Mouse (Mus musculus) intestine, postnatal 0 days (tissue): ENCODE measurements around the gene Pfdn6. TPM values are rescaled to one million over a fixed set of nuclear protein-coding genes. Genes with fewer than 3 reads are reported as not detected.

Source experiments
- ATAC-seq: fragments of 200-750 bp; cut with Nextera tagmentation; 2 replicates; pipeline ENCODE4 v1.8.0; 2017; ENCODE audit warnings: mild to moderate bottlenecking, moderate TSS enrichment, moderate library complexity
- H3K27ac ChIP-seq: fragments of 300-500 bp; sonication (generic); 2 replicates; pipeline ENCODE4 v1.5.1; 2014; ENCODE audit warnings: mild to moderate bottlenecking, low read depth, low read length, moderate library complexity
- H3K27me3 ChIP-seq: fragments of 300-500 bp; sonication (generic); replicated peaks from 2 replicates; pipeline ENCODE4 v1.6.1; 2014; ENCODE audit warnings: low read length, mixed read lengths; ENCODE audit not compliant: control insufficient read depth, insufficient read depth
- H3K36me3 ChIP-seq: fragments of 300-500 bp; sonication (generic); 2 replicates; pipeline ENCODE4 v1.6.1; 2014; ENCODE audit warnings: mild to moderate bottlenecking, moderate library complexity; ENCODE audit not compliant: control insufficient read depth, insufficient read depth
- H3K4me1 ChIP-seq: fragments of 300-500 bp; sonication (generic); replicated peaks from 2 replicates; pipeline ENCODE4 v1.6.1; 2014; ENCODE audit warnings: antibody characterized with exemption, low read length, mixed read lengths; ENCODE audit not compliant: control insufficient read depth, insufficient read depth
- H3K4me2 ChIP-seq: fragments of 300-500 bp; sonication (generic); replicated peaks from 2 replicates; pipeline ENCODE4 v1.6.1; 2014; ENCODE audit warnings: low read depth, mild to moderate bottlenecking, moderate library complexity
- H3K4me3 ChIP-seq: fragments of 300-500 bp; sonication (generic); 2 replicates; pipeline ENCODE4 v1.5.1; 2014; ENCODE audit warnings: low read depth, low read length
- H3K9ac ChIP-seq: fragments of 300-500 bp; sonication (generic); 2 replicates; pipeline ENCODE4 v1.6.1; 2014; ENCODE audit warnings: mild to moderate bottlenecking, low read depth, low read length
- H3K9me3 ChIP-seq: fragments of 300-500 bp; sonication (generic); 2 replicates; pipeline ENCODE4 v1.6.1; 2016; ENCODE audit warnings: mixed run types; ENCODE audit not compliant: control insufficient read depth
- CTCF ChIP-seq: sonication (generic); IDR thresholded peaks from 2 replicates; pipeline ENCODE4 v1.5.1; 2016; ENCODE audit warnings: low read depth, mild to moderate bottlenecking, control low read depth, antibody characterized with exemption, moderate library complexity
- WGBS: fragments of 180-500 bp; shearing (Covaris S2); extraction: QIAGEN DNeasy Blood & Tissue Kit; methylation state at CpG from one replicate; pipeline ENCODE4 v1.1.7; 2014; 5-methylcytosine and 5-hydroxymethylcytosine counted together
- polyA plus RNA-seq: library from polyadenylated mRNA; unstranded; fragments of >200 nt; fragmentation: Nextera tagmentation; extraction: Ambion mirVana; gene quantifications from 2 replicates; pipeline ENCODE4 v1.2.1, GENCODE M21; 2015

Pfdn6 gene
- polyA plus RNA-seq, 1 experiment from 2014 or later, result 116 TPM

GRCm38 (mm10) chr17:33968489-33968888 lies 28.3 kb upstream of the Pfdn6 start:
- WGBS, result 2% methylated on average over 9 of the region's 9 CpGs
- H3K4me1 ChIP-seq, result no peaks in the 10 kb centered on the region
- peak; percentile 67 for ATAC-seq

GRCm38 (mm10) chr17:33965846-33966550 lies 25.9 kb upstream of the Pfdn6 start:
- Histone ChIP-seq H3K4me3 (no peak overlapping the region), H3K4me1 (no peaks in the 10 kb centered on the region), H3K27me3 (no peaks in the 10 kb centered on the region), H3K4me2 (no peak overlapping the region), H3K36me3 (peaks cover 44% of the 10 kb centered on the region; the same call in 1 of the 2 replicates), H3K9me3 (no peaks in the 10 kb centered on the region), H3K27ac (no peak overlapping the region), H3K9ac (no peak overlapping the region)
- 81% methylated on average over 16 of the region's 16 CpGs for WGBS
- no peak for TF ChIP-seq CTCF
- no peak for ATAC-seq

More at GRCm38 (mm10) chr17:33968489-33968888, 28.3 kb upstream of the Pfdn6 start:
- Histone ChIP-seq H3K27ac (no peak overlapping the region), H3K9ac (no peak overlapping the region), H3K4me2 (0 out of 2 replicates have a peak overlapping the region, but pooled peaks have one; percentile 0), H3K4me3 (no peak overlapping the region), H3K36me3 (peaks cover 19% of the 10 kb centered on the region; the same call in 1 of the 2 replicates), H3K9me3 (no peaks in the 10 kb centered on the region), H3K27me3 (no peaks in the 10 kb centered on the region)
- TF ChIP-seq CTCF, result peak; percentile 90

GRCm38 (mm10) chr17:33965082-33965845 lies 25.1 kb upstream of the Pfdn6 start:
- no peak overlapping the region for H3K4me3 ChIP-seq
- 95% methylated on average over 17 of the region's 17 CpGs for WGBS
- no peaks in the 10 kb centered on the region for H3K27me3 ChIP-seq
- H3K9ac ChIP-seq, result no peak overlapping the region
- no peak overlapping the region for H3K4me2 ChIP-seq
- no peak overlapping the region for H3K27ac ChIP-seq
- H3K36me3 ChIP-seq, result peaks cover 51% of the 10 kb centered on the region
- no peaks in the 10 kb centered on the region for H3K4me1 ChIP-seq
- no peak for TF ChIP-seq CTCF
- no peak for ATAC-seq
- H3K9me3 ChIP-seq, result no peaks in the 10 kb centered on the region

GRCm38 (mm10) chr17:33962876-33963275 lies 22.7 kb upstream of the Pfdn6 start:
- no peak overlapping the region for H3K9ac ChIP-seq
- H3K4me3 ChIP-seq, result no peak overlapping the region
- TF ChIP-seq CTCF, result no peak
- no peak for ATAC-seq
- H3K27ac ChIP-seq, result no peak overlapping the region
- no peaks in the 10 kb centered on the region for H3K4me1 ChIP-seq
- no peaks in the 10 kb centered on the region for H3K27me3 ChIP-seq
- H3K9me3 ChIP-seq, result no peaks in the 10 kb centered on the region
- no peak overlapping the region for H3K4me2 ChIP-seq
- WGBS, result 93% methylated on average over 7 of the region's 7 CpGs
- H3K36me3 ChIP-seq, result peaks cover 70% of the 10 kb centered on the region

GRCm38 (mm10) chr17:33959948-33960347 lies 19.8 kb upstream of the Pfdn6 start:
- 93% methylated on average over 15 of the region's 15 CpGs for WGBS
- no peak overlapping the region for H3K27ac ChIP-seq
- no peaks in the 10 kb centered on the region for H3K9me3 ChIP-seq
- no peak for ATAC-seq
- no peak overlapping the region for H3K9ac ChIP-seq
- H3K4me2 ChIP-seq, result no peak overlapping the region
- no peak overlapping the region for H3K4me3 ChIP-seq
- no peaks in the 10 kb centered on the region for H3K27me3 ChIP-seq
- no peak for TF ChIP-seq CTCF
- peaks cover 5% of the 10 kb centered on the region; the same call in 1 of the 2 replicates for H3K4me1 ChIP-seq
- peaks cover 58% of the 10 kb centered on the region for H3K36me3 ChIP-seq

- no peak for TF ChIP-seq CTCF
- no peak overlapping the region for H3K27ac ChIP-seq
- 91% methylated on average over 13 of the region's 13 CpGs for WGBS
- no peaks in the 10 kb centered on the region for H3K9me3 ChIP-seq
- no peak overlapping the region for H3K4me2 ChIP-seq
- H3K9ac ChIP-seq, result no peak overlapping the region
- peaks cover 57% of the 10 kb centered on the region for H3K36me3 ChIP-seq
- H3K27me3 ChIP-seq, result no peaks in the 10 kb centered on the region
- no peak for ATAC-seq
- peaks cover 10% of the 10 kb centered on the region; the same call in 1 of the 2 replicates for H3K4me1 ChIP-seq
- H3K4me3 ChIP-seq, result no peak overlapping the region
These were observed 19.0 kb upstream of the Pfdn6 start for GRCm38 (mm10) chr17:33959135-33959534.
